Mouse (Mus musculus) activated CD4-positive, CD25-positive, alpha-beta regulatory T cell (primary cell): Measurements from ENCODE around the gene Eef1akmt1. TPM values are rescaled to one million over a fixed set of nuclear protein-coding genes. Genes with fewer than 3 reads are reported as not detected.

Source experiments
- polyA plus RNA-seq, 2 experiments: library from polyadenylated mRNA; unstranded; fragments of 100-300 nt; shearing (Covaris generic); gene quantifications; one replicate each; pipeline ENCODE4 v1.2.1; 2017

Gene Eef1akmt1
- 100 to 1,000 TPM; 105 to 120 TPM for polyA plus RNA-seq

GRCm38 (mm10) chr14:57571155-57572133, at the start of gene Eef1akmt1:
TSS of gene Eef1akmt1 (minus strand) at chr14:57571612.

GRCm38 (mm10) chr14:57524671-57525387, 46.6 kb downstream of the Eef1akmt1 start, which contains the start of gene Il17d:
TSS of gene Il17d (plus strand) at chr14:57524777.

Other genes starting within 250 kb of the Eef1akmt1 start
- gene Cryl1, start 173.1 kb downstream of the Eef1akmt1 start, polyA plus RNA-seq = 10 to 100 TPM; 23.6 to 28.6 TPM
- 1 to 10 TPM; 1.7 to 2.1 TPM for gene Ift88, start 147.6 kb downstream of the Eef1akmt1 start, polyA plus RNA-seq
- gene Il17d, start 46.8 kb downstream of the Eef1akmt1 start, polyA plus RNA-seq = under 1 TPM; 0.17 to 0.68 TPM
- 10 to 100 TPM; 35.7 to 42.9 TPM for gene Xpo4, start 93.8 kb upstream of the Eef1akmt1 start, polyA plus RNA-seq
- not detected for gene Gm49361, start 174.5 kb upstream of the Eef1akmt1 start, polyA plus RNA-seq
- gene Lats2, start 186.8 kb upstream of the Eef1akmt1 start, polyA plus RNA-seq = 10 to 100 TPM; 22.2 to 86.6 TPM
- gene Sap18, start 226.6 kb upstream of the Eef1akmt1 start, polyA plus RNA-seq = 100 to 1,000 TPM; 216 to 267 TPM